Mouse (Mus musculus): ENCODE measurements at regions not wholly inside any gene's neighbourhood (a gene's known extent, or its start where the extent isn't known, plus 50 kb on each side); places are given as distances from the start of the nearest gene placed in this dataset.

- Histone ChIP-seq H3K4me1 (ENCODE audit: control insufficient read depth in 2 of 2, insufficient read depth in 2 of 2, low read length in 2 of 2, poor library complexity in 1 of 2) (no peaks in the 10 kb centered on the region), H3K27ac (ENCODE audit: insufficient read depth, low read depth, low read length, poor library complexity, severe bottlenecking) (no peak overlapping the region), H3K4me3 (ENCODE audit: insufficient read depth in 1 of 2, low read depth in 1 of 2, low read length in 2 of 2, poor library complexity in 1 of 2, severe bottlenecking in 1 of 2) (no peak overlapping the region), H3K9me3 (ENCODE audit: control insufficient read depth, insufficient read depth, low read depth, low read length) (no peaks in the 10 kb centered on the region), H3K36me3 (ENCODE audit: control insufficient read depth, insufficient read depth, low read length, poor library complexity, severe bottlenecking) (no peaks in the 10 kb centered on the region), H3K9ac (ENCODE audit: insufficient read depth, low read depth, low read length, poor library complexity, severe bottlenecking) (no peak overlapping the region)
- no peak for DNase-seq (ENCODE audit: low read depth, low spot score)
- no peak for TF ChIP-seq HCFC1 (IDR thresholded peaks at IDR 0.05; ENCODE audit: borderline replicate concordance, insufficient read depth, low read length)
- TF ChIP-seq CHD2 (IDR thresholded peaks at IDR 0.05; ENCODE audit: low read depth, low read length) = no peak
- no peak for TF ChIP-seq ZNF384 (IDR thresholded peaks at IDR 0.05; ENCODE audit: low read depth, low read length)
- no peak for TF ChIP-seq ZC3H11A (IDR thresholded peaks at IDR 0.05; ENCODE audit: borderline replicate concordance, low read depth, low read length)
- in situ Hi-C loops (cut with MboI; ENCODE audit: low sequenced_read_pairs in 2 of 2, unreplicated experiment in 2 of 2) = no loop called here
These were observed 99.5 kb upstream of the Thbs1 start for GRCm38 (mm10) chr2:118012211-118012610.

- DNase-seq (ENCODE audit: low read depth, low spot score) = no peak
- no peaks in the 10 kb centered on the region for H3K9me3 ChIP-seq (ENCODE audit: control insufficient read depth, insufficient read depth, low read depth, low read length)
- in situ Hi-C loops (cut with MboI; ENCODE audit: low sequenced_read_pairs in 2 of 2, unreplicated experiment in 2 of 2) = no loop called here
- no peak overlapping the region for H3K4me3 ChIP-seq (ENCODE audit: insufficient read depth in 1 of 2, low read depth in 1 of 2, low read length in 2 of 2, poor library complexity in 1 of 2, severe bottlenecking in 1 of 2)
- H3K36me3 ChIP-seq (ENCODE audit: control insufficient read depth, insufficient read depth, low read length, poor library complexity, severe bottlenecking) = no peaks in the 10 kb centered on the region
- no peak overlapping the region for H3K27ac ChIP-seq (ENCODE audit: insufficient read depth, low read depth, low read length, poor library complexity, severe bottlenecking)
- TF ChIP-seq ZNF384 (IDR thresholded peaks at IDR 0.05; ENCODE audit: low read depth, low read length) = no peak
- no peak for TF ChIP-seq CHD2 (IDR thresholded peaks at IDR 0.05; ENCODE audit: low read depth, low read length)
- no peak for TF ChIP-seq HCFC1 (IDR thresholded peaks at IDR 0.05; ENCODE audit: borderline replicate concordance, insufficient read depth, low read length)
- no peak for TF ChIP-seq MAFK (IDR thresholded peaks at IDR 0.05; ENCODE audit: insufficient read depth, low read depth, low read length)
- TF ChIP-seq ZC3H11A (IDR thresholded peaks at IDR 0.05; ENCODE audit: borderline replicate concordance, low read depth, low read length) = no peak
- no peak overlapping the region for H3K9ac ChIP-seq (ENCODE audit: insufficient read depth, low read depth, low read length, poor library complexity, severe bottlenecking)
- no peaks in the 10 kb centered on the region for H3K4me1 ChIP-seq (ENCODE audit: control insufficient read depth in 2 of 2, insufficient read depth in 2 of 2, low read length in 2 of 2, poor library complexity in 1 of 2)
These were observed 98.5 kb upstream of the Thbs1 start for GRCm38 (mm10) chr2:118013156-118013555.

- Histone ChIP-seq H3K9me3 (ENCODE audit: control insufficient read depth, insufficient read depth, low read depth, low read length) (no peaks in the 10 kb centered on the region), H3K4me1 (ENCODE audit: control insufficient read depth in 2 of 2, insufficient read depth in 2 of 2, low read length in 2 of 2, poor library complexity in 1 of 2) (no peaks in the 10 kb centered on the region), H3K36me3 (ENCODE audit: control insufficient read depth, insufficient read depth, low read length, poor library complexity, severe bottlenecking) (no peaks in the 10 kb centered on the region), H3K9ac (ENCODE audit: insufficient read depth, low read depth, low read length, poor library complexity, severe bottlenecking) (no peak overlapping the region), H3K27ac (ENCODE audit: insufficient read depth, low read depth, low read length, poor library complexity, severe bottlenecking) (no peak overlapping the region), H3K4me3 (ENCODE audit: insufficient read depth in 1 of 2, low read depth in 1 of 2, low read length in 2 of 2, poor library complexity in 1 of 2, severe bottlenecking in 1 of 2) (no peak overlapping the region)
- TF ChIP-seq HCFC1 (IDR thresholded peaks at IDR 0.05; ENCODE audit: borderline replicate concordance, insufficient read depth, low read length) = no peak
- TF ChIP-seq MAFK (IDR thresholded peaks at IDR 0.05; ENCODE audit: insufficient read depth, low read depth, low read length) = no peak
- no peak for TF ChIP-seq ZNF384 (IDR thresholded peaks at IDR 0.05; ENCODE audit: low read depth, low read length)
- TF ChIP-seq CHD2 (IDR thresholded peaks at IDR 0.05; ENCODE audit: low read depth, low read length) = no peak
- TF ChIP-seq ZC3H11A (IDR thresholded peaks at IDR 0.05; ENCODE audit: borderline replicate concordance, low read depth, low read length) = no peak
- DNase-seq (ENCODE audit: low read depth, low spot score) = no peak
- in situ Hi-C loops (cut with MboI; ENCODE audit: low sequenced_read_pairs in 2 of 2, unreplicated experiment in 2 of 2) = no loop called here
These were observed 96.5 kb upstream of the Thbs1 start for GRCm38 (mm10) chr2:118015182-118015581.

- Histone ChIP-seq H3K9ac (ENCODE audit: insufficient read depth, low read depth, low read length, poor library complexity, severe bottlenecking) (no peak overlapping the region), H3K9me3 (ENCODE audit: control insufficient read depth, insufficient read depth, low read depth, low read length) (no peaks in the 10 kb centered on the region), H3K4me3 (ENCODE audit: insufficient read depth in 1 of 2, low read depth in 1 of 2, low read length in 2 of 2, poor library complexity in 1 of 2, severe bottlenecking in 1 of 2) (no peak overlapping the region), H3K27ac (ENCODE audit: insufficient read depth, low read depth, low read length, poor library complexity, severe bottlenecking) (no peak overlapping the region), H3K4me1 (ENCODE audit: control insufficient read depth in 2 of 2, insufficient read depth in 2 of 2, low read length in 2 of 2, poor library complexity in 1 of 2) (no peaks in the 10 kb centered on the region), H3K36me3 (ENCODE audit: control insufficient read depth, insufficient read depth, low read length, poor library complexity, severe bottlenecking) (no peaks in the 10 kb centered on the region)
- no peak for DNase-seq (ENCODE audit: low read depth, low spot score)
- TF ChIP-seq ZNF384 (IDR thresholded peaks at IDR 0.05; ENCODE audit: low read depth, low read length) (no peak), MAFK (IDR thresholded peaks at IDR 0.05; ENCODE audit: insufficient read depth, low read depth, low read length) (no peak), ZC3H11A (IDR thresholded peaks at IDR 0.05; ENCODE audit: borderline replicate concordance, low read depth, low read length) (no peak), HCFC1 (IDR thresholded peaks at IDR 0.05; ENCODE audit: borderline replicate concordance, insufficient read depth, low read length) (no peak)
- in situ Hi-C loops (cut with MboI; ENCODE audit: low sequenced_read_pairs in 2 of 2, unreplicated experiment in 2 of 2) = no loop called here
These were observed 85.6 kb upstream of the Thbs1 start for GRCm38 (mm10) chr2:118025829-118026735.
